Mouse (Mus musculus) ES-Bruce4 (cell line): ENCODE results near the gene Ptpn3.

Source experiments
- CTCF ChIP-seq: IDR thresholded peaks from one replicate; pipeline ENCODE4 v1.8.1; 2011; ENCODE audit warnings: low read depth, low read length
- EP300 ChIP-seq: IDR thresholded peaks from 2 replicates; pipeline ENCODE4 v1.6.1; 2011; ENCODE audit warnings: low read depth, low read length; ENCODE audit not compliant: insufficient read depth
- POLR2A ChIP-seq: IDR thresholded peaks from one replicate; pipeline ENCODE4 v1.8.1; 2011; ENCODE audit warnings: low read length; ENCODE audit not compliant: insufficient read depth

- no peak for TF ChIP-seq EP300
- TF ChIP-seq CTCF, result no peak
- TF ChIP-seq POLR2A, result no peak
Observed at GRCm38 (mm10) chr4:57186035-57186434, 115.6 kb downstream of the Ptpn3 start.
